Mouse (Mus musculus) E14TG2a.4 (cell line): ENCODE data around the gene Flad1.

ENCODE experiments used
- H3K27me3 ChIP-seq: 2 replicates; pipeline ENCODE4 v1.6.1; 2014; ENCODE audit warnings: low read length, control low read depth; ENCODE audit not compliant: insufficient read depth
- H3K36me3 ChIP-seq: 2 replicates; pipeline ENCODE4 v1.6.1; 2014; ENCODE audit warnings: low read length, control low read depth; ENCODE audit not compliant: insufficient read depth
- H3K4me1 ChIP-seq: replicated peaks from 2 replicates; pipeline ENCODE4 v1.6.1; 2014; ENCODE audit warnings: low read depth, low read length, control low read depth
- H3K4me3 ChIP-seq: replicated peaks from 2 replicates; pipeline ENCODE4 v1.5.1; 2014; ENCODE audit warnings: mild to moderate bottlenecking, low read length
- H3K9me3 ChIP-seq: 2 replicates; pipeline ENCODE4 v1.6.1; 2014; ENCODE audit warnings: low read length, control low read depth
- CTCF ChIP-seq: conservative IDR thresholded peaks from 2 replicates; pipeline ENCODE4 v1.5.1; 2014; ENCODE audit warnings: low read length
- NANOG ChIP-seq: IDR thresholded peaks from 2 replicates; pipeline ENCODE4 v1.6.1; 2014; ENCODE audit warnings: borderline replicate concordance, low read length, mixed read lengths
- POU5F1 ChIP-seq: IDR thresholded peaks from 2 replicates; pipeline ENCODE4 v1.6.1; 2014; ENCODE audit warnings: low read length, borderline replicate concordance

Gene Flad1

DNA sequence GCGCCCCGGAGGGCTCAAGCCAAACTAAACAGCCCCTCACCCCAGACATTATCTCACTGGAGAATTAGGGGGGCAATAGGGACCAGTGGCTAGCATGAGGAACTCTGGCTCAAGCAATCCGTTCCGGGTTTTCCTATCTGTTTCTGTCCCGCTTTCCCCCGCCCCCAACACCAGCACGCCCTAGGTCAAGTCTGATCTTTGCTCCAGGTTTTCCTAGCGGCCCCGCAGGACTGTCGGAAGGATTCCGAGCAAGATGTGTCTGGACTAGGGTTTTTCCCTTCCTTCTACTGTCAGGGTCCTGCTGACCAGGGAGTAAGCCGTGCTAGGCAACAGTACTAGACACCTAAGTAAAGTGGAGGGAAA is 16.8 kb downstream of the Flad1 start:
- H3K9me3 ChIP-seq, result no peaks in the 10 kb centered on the region
- H3K36me3 ChIP-seq, result no peaks in the 10 kb centered on the region
- no peak for TF ChIP-seq CTCF
- TF ChIP-seq NANOG, result no peak
- no peak for TF ChIP-seq POU5F1
- peak overlapping the region; percentile 84 for H3K4me3 ChIP-seq
- peaks cover 65% of the 10 kb centered on the region for H3K4me1 ChIP-seq
- peaks cover 45% of the 10 kb centered on the region for H3K27me3 ChIP-seq

DNA sequence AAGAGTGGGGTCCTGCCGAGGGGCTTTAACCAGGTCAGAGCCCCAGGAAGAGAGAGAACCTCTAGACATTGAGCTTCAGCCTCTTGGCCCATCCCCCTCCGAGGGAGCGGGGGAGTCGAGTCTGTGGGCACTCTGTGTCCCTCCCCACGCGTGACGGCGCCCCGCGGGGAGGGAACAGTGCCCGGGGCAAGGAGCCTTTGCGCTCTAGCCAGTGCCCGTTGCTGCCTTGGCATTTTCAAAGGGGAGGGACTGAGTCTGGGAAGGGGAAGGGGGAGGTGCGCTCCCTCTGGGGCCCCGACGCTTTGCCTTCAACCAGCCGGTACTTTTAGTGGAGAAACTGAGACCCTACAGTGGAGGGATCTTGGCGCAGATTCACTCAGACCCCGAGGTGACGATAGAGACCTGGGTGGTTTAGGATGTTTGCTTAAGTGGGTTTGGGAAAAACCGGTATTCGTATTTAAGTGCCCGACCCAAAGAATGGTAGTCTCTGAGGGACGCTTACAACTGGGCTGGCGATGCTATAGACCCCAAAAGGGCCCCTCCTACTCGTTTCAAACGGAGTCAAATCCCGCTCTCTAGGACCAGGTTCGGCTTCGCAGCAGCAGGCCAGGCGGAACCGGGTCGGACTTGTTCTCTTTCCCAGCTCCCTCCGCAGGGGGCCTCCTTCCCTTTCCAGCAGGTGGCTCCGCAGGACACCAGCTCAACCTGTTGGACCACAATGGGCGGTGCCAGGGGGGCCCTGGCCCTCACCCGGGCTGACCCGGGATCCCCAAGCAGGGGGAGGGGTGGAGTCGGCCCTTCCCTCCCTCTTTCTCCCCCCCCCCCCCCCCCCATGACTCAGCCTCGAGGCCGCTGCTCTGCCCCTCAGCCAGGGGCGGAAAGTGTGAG is 17.4 kb downstream of the Flad1 start, which contains the start of gene Zbtb7b:
Gene Zbtb7b (minus strand): TSS at position 771 of the 888 bp plus-strand sequence.
- TF ChIP-seq NANOG (no peak), POU5F1 (no peak), CTCF (no peak)
- Histone ChIP-seq H3K27me3 (peaks cover 48% of the 10 kb centered on the region), H3K9me3 (no peaks in the 10 kb centered on the region), H3K4me3 (peak within 1 kb of the TSS; percentile 84), H3K36me3 (no peaks in the 10 kb centered on the region), H3K4me1 (peaks cover 65% of the 10 kb centered on the region)

DNA sequence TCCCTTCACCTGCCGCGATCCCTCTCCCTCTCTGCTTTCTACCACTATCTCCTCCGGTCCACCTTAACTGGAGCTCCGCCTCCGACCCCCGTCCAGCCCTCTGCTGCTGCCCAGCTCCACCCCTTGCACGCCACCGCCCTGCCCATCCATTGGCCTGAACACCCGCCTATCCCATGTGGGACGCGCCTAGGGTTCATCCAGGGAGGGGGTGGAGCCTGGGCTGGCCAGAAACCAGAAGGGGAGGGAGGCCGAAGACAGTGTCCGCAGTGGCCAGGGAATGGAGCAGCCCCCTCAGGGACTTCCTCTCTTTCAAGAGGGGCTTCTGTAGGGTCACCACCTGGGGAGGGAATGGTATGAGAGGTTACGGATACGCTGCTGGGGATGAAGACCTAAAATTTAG is 18.1 kb downstream of the Flad1 start:
- Histone ChIP-seq H3K27me3 (peaks cover 48% of the 10 kb centered on the region), H3K4me1 (peaks cover 68% of the 10 kb centered on the region), H3K36me3 (no peaks in the 10 kb centered on the region), H3K9me3 (no peaks in the 10 kb centered on the region), H3K4me3 (peak overlapping the region; percentile 84)
- TF ChIP-seq POU5F1 (no peak), CTCF (no peak), NANOG (no peak)

DNA sequence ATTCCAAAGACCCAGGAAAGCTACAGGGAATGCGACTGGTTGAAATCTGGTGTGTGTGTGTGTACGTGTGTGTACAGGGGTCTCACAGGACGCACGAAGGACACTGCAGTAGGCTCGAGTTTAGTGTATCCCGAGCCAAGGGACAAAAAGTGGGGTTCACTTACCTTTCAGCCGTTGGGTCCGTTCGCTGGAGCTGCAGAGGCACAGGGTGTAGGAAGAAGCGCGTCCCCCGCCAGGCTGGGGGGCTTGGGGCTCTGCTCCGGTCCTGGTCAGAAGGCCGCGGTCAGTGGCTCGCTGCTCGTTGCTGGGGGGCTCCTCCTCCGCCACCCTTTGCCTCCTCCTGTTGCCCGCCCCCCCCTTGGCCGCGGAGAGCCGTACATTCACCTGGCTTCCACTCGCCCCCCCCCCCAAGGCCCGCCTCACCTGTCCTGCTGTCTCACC is 18.8 kb downstream of the Flad1 start:
- H3K9me3 ChIP-seq, result no peaks in the 10 kb centered on the region
- no peak for TF ChIP-seq CTCF
- TF ChIP-seq POU5F1, result no peak
- no peak for TF ChIP-seq NANOG

DNA sequence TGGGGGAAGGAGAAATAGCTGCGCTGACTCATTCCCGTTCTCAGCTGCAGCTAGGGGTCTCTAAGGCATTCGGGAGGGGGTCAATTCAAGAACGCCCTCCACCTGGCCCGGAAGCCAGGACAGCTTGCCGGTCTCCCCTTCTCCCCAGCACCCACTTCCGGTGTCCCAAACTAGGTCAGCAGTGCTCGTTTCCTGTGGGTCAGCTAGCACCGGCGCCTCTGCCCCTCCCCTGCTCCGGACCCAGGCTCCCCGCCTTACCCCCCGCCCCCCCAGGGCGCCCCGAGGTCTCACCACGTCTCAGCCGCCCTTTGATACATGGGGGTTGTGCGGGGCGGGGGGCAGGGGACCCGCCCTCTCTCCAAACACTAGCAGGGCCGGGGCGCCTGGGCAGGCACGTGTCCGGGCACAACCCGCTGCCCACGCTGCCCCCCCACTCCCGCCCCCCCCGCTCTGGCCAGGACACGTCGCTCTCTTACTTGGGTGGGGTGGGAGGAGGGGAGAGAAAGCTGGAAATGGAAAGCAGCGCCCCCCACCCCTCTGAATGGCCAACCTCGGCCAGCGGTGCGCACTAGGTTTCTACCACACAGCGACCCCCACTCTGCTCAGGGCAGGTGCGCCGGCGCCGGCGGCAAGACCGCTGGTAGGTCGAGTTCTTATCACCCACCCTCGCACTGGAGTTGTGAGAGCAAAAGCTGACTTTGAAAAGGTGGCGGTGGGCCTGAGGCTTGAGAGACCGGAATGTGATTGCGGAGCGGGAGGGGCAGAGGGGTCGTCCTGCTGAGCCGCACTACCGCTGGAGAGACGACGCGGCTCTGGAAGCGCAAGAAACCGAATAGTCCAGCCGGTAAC is 19.8 kb downstream of the Flad1 start:
- TF ChIP-seq NANOG, result no peak
- TF ChIP-seq CTCF, result no peak
- TF ChIP-seq POU5F1, result no peak
- Histone ChIP-seq H3K4me3 (peak overlapping the region; percentile 78), H3K9me3 (no peaks in the 10 kb centered on the region), H3K4me1 (peaks cover 83% of the 10 kb centered on the region), H3K27me3 (peaks cover 43% of the 10 kb centered on the region), H3K36me3 (no peaks in the 10 kb centered on the region)

More for the DNA sequence above, 18.8 kb downstream of the Flad1 start:
- Histone ChIP-seq H3K27me3 (peaks cover 48% of the 10 kb centered on the region), H3K4me1 (peaks cover 75% of the 10 kb centered on the region), H3K4me3 (peak overlapping the region; percentile 78), H3K36me3 (no peaks in the 10 kb centered on the region)

DNA sequence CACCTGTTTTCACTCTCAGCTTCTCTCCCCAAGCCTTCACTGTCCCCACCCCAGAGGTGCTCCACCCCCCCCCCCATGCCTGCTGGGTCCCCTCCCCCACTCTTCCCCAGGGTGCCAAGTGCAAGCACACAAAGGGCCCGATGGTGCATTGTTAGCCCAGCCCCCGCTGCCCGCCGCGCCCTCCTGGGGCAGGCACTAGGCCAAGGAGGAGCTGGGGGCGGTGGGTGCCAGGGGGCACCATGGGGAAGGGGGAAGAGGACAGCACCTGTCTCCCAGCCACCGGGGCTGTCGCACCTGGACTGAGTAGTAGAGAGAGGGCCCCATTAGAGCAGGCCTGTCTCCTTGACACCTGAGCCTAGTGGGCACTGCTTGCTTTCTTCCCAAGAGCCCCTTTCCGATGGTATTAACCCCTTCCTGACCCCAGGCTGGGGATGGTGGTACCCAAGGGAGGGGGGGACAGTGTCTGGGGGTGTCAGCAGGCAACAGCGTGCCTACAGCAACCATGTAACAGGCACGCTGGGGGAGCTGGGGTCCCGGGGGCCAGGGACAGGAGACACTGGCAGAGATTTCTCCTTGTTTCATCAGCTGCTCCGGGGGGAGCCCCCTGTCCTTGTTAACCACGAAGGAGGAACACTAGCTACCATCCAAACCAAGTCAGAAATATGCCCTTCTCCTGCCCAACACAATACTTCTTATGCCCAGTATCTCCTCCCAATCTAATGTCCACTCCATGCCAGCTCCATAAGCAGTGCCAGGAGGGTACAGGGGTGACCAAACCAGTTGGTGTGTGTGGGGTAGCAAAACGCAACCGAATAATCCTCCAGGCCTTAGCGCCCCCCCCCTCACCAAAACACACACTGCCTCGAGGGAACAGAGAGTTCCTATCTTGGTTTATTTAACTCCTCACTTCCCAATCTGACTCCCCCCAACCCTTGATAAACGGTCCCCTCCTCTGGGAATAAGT is 20.7 kb downstream of the Flad1 start:
- Histone ChIP-seq H3K9me3 (no peaks in the 10 kb centered on the region), H3K4me1 (peaks cover 84% of the 10 kb centered on the region), H3K27me3 (peaks cover 46% of the 10 kb centered on the region), H3K4me3 (peak overlapping the region; percentile 78), H3K36me3 (no peaks in the 10 kb centered on the region)
- no peak for TF ChIP-seq POU5F1
- no peak for TF ChIP-seq NANOG
- TF ChIP-seq CTCF, result no peak

DNA sequence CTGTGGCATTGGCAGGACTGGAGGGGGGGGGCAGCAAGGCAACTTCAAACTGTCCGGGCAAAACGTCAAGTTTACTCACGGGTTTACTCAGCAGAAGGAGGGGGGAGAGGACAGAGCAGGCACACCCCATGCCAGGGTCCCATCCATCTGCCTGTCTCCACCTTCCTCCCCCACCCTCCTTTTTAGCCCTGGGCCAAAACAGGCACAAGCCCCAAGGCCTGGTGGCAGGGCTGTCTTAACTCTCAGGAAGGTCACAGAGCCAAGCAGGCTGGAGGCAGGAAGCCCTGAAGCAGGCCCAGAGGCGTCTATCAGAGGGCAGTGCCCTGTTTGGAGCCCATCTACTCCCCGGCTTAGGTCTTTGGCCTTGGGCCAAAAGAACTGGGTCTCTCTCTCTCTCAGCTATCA is 21.6 kb downstream of the Flad1 start:
- Histone ChIP-seq H3K4me1 (peaks cover 84% of the 10 kb centered on the region), H3K9me3 (no peaks in the 10 kb centered on the region), H3K36me3 (no peaks in the 10 kb centered on the region), H3K27me3 (peaks cover 46% of the 10 kb centered on the region), H3K4me3 (no peak overlapping the region; the same call in 1 of the 2 replicates)
- TF ChIP-seq POU5F1 (no peak), CTCF (no peak), NANOG (no peak)
